Mouse (Mus musculus) adrenal gland, adult 10 weeks (tissue): ENCODE measurements around the gene Ces1d. TPM values are rescaled to one million over a fixed set of nuclear protein-coding genes. Genes with fewer than 3 reads are reported as not detected.

Experiments used
- polyA plus RNA-seq: library from polyadenylated mRNA; stranded (reverse); fragments of 350-450 nt; fragmentation: Illumina TruSeq; extraction: RNeasy Lipid Tissue Mini Kit (QIAGEN cat#74804); gene quantifications from one replicate; pipeline ENCODE4 v1.2.3, GENCODE M21; 2014; ENCODE audit warnings: low read depth, low replicate concordance

Ces1d gene
- polyA plus RNA-seq, result 167 TPM

GRCm38 (mm10) chr8:93197685-93198525 is at the start of gene Ces1d:
Gene Ces1d (minus strand): TSS chr8:93197838.

GRCm38 (mm10) chr8:93229446-93229845 is 31.8 kb upstream of the Ces1d start, which contains the start of gene Ces1e:
Gene Ces1e (minus strand): TSS chr8:93229619.

GRCm38 (mm10) chr8:93131233-93131980 is 66.2 kb downstream of the Ces1d start, which contains the start of gene Ces1c:
Gene Ces1c (minus strand): TSS chr8:93131283.

Other genes with a start within 250 kb of the Ces1d start
- 9.0 TPM for gene Slc6a2, start 237.8 kb downstream of the Ces1d start, polyA plus RNA-seq
- not detected for gene Ces1a, start 149.6 kb downstream of the Ces1d start, polyA plus RNA-seq
- not detected for gene Ces1b, start 117.8 kb downstream of the Ces1d start, polyA plus RNA-seq
- not detected for gene Ces1c, start 66.6 kb downstream of the Ces1d start, polyA plus RNA-seq
- not detected for gene Ces1e, start 31.8 kb upstream of the Ces1d start, polyA plus RNA-seq
- gene Ces1f, start 81.9 kb upstream of the Ces1d start, polyA plus RNA-seq, result 23.7 TPM
- gene Ces1g, start 139.5 kb upstream of the Ces1d start, polyA plus RNA-seq, result not detected
- not detected for gene Ces1h, start 181.9 kb upstream of the Ces1d start, polyA plus RNA-seq